Mouse (Mus musculus) left cerebral cortex, adult 18-20 months (tissue): ENCODE measurements around the gene Ap5m1. TPM values are rescaled to one million over a fixed set of nuclear protein-coding genes. Genes with fewer than 3 reads are reported as not detected.

Experiments
- DNase-seq, 2 experiments: peaks; one replicate each; pipeline ENCODE4 v3.0.0; 2021 to 2022; ENCODE audit warnings: low spot score in 2 of 2, mixed read lengths in 1 of 2
- total RNA-seq, 2 experiments: library from RNA; stranded (reverse); gene quantifications; 2 replicates each; pipeline ENCODE4 v1.2.3; 2021

Gene Ap5m1
- total RNA-seq, 2 experiments from 2014 or later, result 18.5 to 22.2 TPM

DNA sequence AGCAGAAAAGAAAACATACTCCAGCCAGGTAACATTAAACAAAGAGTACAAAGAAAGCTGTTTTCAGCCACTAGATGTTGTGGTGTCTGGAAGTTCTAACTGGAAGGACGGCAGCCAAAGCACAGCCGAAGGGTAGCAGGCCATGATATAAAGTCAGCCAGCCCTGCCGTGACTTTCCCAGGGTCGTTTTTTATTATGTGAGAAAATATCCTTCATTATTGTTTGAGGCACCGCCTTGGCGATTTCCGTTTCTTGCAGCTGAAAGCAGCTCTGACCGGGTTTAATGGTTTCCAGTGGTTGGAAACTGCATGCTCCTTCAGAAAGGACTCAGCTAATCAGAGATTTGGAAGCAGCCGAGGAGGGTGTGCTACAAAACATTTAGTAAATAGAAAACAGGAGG lies 55.8 kb downstream of the Ap5m1 start:
- no peak for DNase-seq

GRCm38 (mm10) chr14:49127162-49127779 lies 61.4 kb downstream of the Ap5m1 start:
- DNase-seq, result peak in 1 of 2 experiments; percentile 5

DNA sequence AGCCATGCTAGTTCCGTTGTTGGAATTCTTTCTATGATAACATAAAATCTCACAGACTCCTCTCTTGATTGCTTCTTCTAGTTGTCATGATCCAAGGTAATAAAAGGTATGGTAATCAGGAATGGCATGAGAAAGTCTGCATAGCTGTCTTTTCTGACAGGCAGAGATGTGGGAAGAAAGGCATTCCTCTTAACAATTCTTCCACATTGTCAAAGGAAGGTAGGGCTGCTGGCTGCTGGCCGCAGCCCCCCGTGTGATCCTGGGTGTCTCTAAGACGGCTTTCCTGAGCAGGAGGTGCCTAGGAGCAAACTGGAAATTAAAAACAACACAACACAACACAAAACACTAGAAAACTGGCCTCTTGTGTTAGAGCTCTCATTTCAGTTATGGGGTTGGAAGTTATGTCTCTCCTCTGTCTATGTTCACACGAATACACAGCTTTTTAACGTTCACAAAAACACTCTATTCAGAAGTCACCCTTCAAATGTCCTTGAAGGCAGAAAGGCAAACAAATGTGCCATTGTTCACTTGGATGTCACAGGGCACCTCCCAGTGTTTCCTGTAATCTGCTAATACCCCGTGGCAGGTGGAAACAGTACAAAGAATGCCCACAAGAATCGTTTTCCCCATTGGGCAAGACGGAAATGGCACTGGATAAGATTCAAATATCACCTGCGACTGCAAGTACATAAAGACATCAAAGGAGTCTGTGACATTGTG lies 62.8 kb downstream of the Ap5m1 start:
- DNase-seq, result no peak

- no peak for DNase-seq
These were observed 66.5 kb downstream of the Ap5m1 start for GRCm38 (mm10) chr14:49132391-49132790.

GRCm38 (mm10) chr14:49138171-49138570 lies 72.3 kb downstream of the Ap5m1 start:
- no peak for DNase-seq

DNA sequence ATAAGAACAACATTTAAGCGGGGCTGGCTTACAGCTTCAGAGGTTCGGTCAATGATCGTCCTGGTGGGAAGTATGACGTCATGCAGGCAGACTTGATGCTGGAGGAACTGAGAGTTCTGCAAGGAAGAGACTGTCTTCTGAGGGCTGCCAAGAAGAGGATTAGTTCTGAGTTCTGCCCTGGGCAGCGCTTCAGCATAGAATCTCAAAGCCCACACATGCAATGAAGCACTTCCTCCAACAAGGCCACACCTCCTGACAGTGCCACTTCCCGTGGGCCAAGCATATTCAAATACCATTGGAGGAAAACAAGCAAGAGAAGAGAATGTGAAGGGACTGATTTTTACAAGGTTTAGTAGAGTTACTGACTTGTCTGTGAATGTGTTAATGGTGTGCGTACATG lies 74.9 kb downstream of the Ap5m1 start:
- no peak for DNase-seq

Other genes starting within 250 kb of the Ap5m1 start
- gene Exoc5, start 556 bp downstream of the Ap5m1 start, total RNA-seq, result 10 to 100 TPM; 53.6 to 57.1 TPM
- 10 to 100 TPM; 37.1 to 40.1 TPM for gene Naa30, start 106.1 kb downstream of the Ap5m1 start, total RNA-seq
- gene ccdc198, start 179.4 kb downstream of the Ap5m1 start, total RNA-seq, result not detected